Mouse (Mus musculus): ENCODE measurements around the gene Zbtb20. TPM values are rescaled to one million over a fixed set of nuclear protein-coding genes. Genes with fewer than 3 reads are reported as not detected.

The Zbtb20 gene
- polyA plus RNA-seq, 1 experiment from 2014 or later: 18.8 TPM

DNA sequence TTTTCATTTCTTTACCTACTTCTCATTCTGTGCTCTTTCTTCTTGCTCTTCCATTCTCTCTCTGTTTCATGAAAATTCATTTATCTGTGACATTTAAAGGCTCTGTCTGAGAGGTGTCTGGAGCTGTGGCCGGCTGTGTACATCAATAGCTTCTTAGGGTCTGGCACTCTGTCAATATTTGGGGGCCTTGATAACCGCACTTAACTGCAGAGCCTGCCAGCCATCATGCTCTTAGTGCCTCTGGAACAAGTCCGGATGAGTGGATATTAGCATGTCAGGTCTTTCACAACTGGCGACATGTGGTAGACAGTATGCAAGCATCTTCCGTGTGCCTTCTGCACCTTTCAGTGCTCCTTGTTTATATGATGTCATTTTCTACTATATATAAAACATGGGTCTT, 510.7 kb downstream of the Zbtb20 start:
- Histone ChIP-seq H3K9me3 (no peaks in the 10 kb centered on the region), H3K36me3 (no peaks in the 10 kb centered on the region), H3K4me2 (replicated peaks) (no peak overlapping the region), H3K27me3 (replicated peaks) (no peaks in the 10 kb centered on the region), H3K27ac (no peak overlapping the region), H3K4me1 (replicated peaks) (no peaks in the 10 kb centered on the region), H3K9ac (no peak overlapping the region), H3K4me3 (replicated peaks) (no peak overlapping the region)
- WGBS: 51% methylated on average over 5 of the region's 5 CpGs
- ATAC-seq: no peak

DNA sequence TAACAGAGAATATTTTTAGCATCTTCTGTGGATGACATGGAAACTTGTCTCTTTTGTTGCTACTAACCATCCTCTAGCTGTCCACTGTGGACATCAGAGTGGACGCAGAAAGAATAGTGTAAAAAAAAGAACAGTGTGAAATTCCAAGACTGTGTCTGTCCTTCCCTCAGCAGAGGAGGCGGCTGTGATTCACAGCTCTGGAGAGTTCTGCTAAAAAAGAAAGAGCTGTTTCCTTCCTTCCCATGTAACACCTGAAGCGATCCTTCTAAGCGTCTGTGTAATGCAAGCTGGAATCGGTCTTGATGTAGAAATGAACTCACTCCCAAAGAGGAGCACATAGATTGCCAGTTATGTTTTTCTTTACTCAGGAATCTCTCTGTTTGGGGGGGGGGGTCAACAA, 512.7 kb downstream of the Zbtb20 start:
- no peak overlapping the region for H3K4me3 ChIP-seq (replicated peaks)
- H3K27ac ChIP-seq: no peak overlapping the region
- H3K9ac ChIP-seq: no peak overlapping the region
- no peak for ATAC-seq
- no peak overlapping the region for H3K4me2 ChIP-seq (replicated peaks)
- no peaks in the 10 kb centered on the region for H3K9me3 ChIP-seq
- no peaks in the 10 kb centered on the region for H3K27me3 ChIP-seq (replicated peaks)
- WGBS: 90% methylated on average over 5 of the region's 5 CpGs
- no peaks in the 10 kb centered on the region for H3K4me1 ChIP-seq (replicated peaks)
- no peaks in the 10 kb centered on the region for H3K36me3 ChIP-seq

DNA sequence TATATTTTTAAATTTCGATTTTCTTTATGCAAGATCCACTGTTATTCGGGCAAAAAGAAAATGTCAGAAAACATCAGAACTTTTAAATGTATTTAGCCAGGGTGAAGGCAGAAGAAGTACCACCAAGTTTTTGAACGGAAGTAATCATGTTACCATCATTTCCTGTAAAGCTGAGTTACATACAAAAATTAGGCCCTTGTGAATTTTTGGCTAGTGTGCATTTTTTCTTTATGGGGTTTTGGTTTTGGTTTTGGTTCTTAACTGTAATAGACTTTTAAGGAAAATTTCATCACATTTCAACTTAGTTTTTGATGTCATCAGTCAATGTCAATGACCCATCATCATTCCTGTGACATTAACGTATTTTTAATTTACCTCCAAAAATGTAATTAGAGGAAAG, 514.7 kb downstream of the Zbtb20 start:
- 92% methylated on average over 4 of the region's 4 CpGs for WGBS
- Histone ChIP-seq H3K27ac (no peak overlapping the region), H3K4me1 (replicated peaks) (no peaks in the 10 kb centered on the region), H3K4me2 (replicated peaks) (no peak overlapping the region), H3K9ac (no peak overlapping the region), H3K36me3 (no peaks in the 10 kb centered on the region), H3K9me3 (no peaks in the 10 kb centered on the region), H3K4me3 (replicated peaks) (no peak overlapping the region), H3K27me3 (replicated peaks) (no peaks in the 10 kb centered on the region)
- no peak for ATAC-seq

DNA sequence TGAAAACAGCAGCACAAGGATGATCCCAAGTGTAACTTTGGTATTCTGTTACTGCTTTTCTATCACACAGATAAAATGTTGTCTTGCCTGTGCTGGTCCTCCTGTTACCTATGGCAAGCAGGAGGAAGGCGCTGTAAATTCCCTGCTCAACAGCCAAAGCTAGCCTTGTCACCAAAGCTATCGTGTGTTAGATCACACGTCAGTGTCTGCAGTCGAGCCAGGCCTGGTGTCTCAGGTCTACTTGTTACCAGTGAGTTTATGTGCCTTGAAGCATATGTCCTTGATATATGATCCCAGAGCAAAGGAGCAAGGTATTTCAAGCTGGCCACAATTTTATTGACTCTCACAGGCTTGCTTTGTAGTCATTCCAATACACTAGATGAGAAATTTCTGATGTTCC, 517.7 kb downstream of the Zbtb20 start:
- Histone ChIP-seq H3K4me1 (replicated peaks) (no peaks in the 10 kb centered on the region), H3K4me2 (replicated peaks) (no peak overlapping the region), H3K27ac (no peak overlapping the region), H3K36me3 (no peaks in the 10 kb centered on the region), H3K9me3 (no peaks in the 10 kb centered on the region), H3K27me3 (replicated peaks) (no peaks in the 10 kb centered on the region), H3K4me3 (replicated peaks) (no peak overlapping the region), H3K9ac (no peak overlapping the region)
- 73% methylated on average over 4 of the region's 4 CpGs for WGBS
- ATAC-seq: no peak

DNA sequence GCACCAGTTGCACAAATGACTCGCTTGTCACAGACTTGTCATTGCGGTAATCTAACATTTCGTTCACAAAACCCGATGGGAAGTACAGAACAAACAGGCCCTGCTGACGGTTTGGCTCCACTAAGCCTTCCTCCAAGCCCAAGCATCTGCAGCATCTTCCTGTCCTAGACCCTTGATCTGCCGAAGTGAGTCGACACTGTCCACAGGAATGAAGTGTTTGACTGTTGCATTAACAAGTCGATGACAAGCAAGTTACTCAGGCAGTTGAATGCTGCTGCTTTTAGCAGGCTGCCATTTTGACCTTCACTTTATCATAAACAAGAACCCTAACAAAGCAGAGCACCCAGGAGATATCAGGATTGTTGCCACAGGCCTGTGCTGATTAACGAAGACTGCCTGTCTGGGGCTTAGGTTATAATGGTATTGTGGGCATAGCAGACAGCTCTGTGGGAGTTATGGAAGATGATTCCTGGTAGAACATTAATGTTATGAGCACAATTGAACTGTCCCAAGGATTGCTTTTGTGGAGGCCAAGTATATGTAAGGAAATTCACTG, 518.4 kb downstream of the Zbtb20 start:
- H3K36me3 ChIP-seq: no peaks in the 10 kb centered on the region
- ATAC-seq: no peak
- 76% methylated on average over 9 of the region's 9 CpGs for WGBS

DNA sequence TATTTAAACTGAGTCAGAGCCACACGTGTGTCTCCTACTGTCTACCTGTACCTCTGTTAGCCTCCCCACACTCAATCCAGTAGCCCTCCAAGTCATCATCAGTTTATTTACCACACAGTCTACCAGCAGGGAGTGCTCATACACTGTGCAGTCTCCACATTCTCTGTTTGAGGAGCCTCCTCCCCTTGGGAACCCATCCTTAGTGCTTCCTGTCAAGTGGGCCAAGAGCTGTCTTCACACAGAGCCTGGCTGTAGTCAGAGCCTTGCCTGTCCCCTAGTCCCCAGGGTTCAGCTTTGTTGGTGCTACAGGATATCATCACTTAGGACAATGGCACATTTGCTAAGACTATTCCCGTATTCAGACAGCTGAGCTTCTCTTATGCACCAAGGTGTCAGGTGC, 519.1 kb downstream of the Zbtb20 start:
- Histone ChIP-seq H3K36me3 (no peaks in the 10 kb centered on the region), H3K27me3 (replicated peaks) (no peaks in the 10 kb centered on the region), H3K27ac (no peak overlapping the region), H3K9me3 (no peaks in the 10 kb centered on the region), H3K4me3 (replicated peaks) (no peak overlapping the region), H3K9ac (no peak overlapping the region), H3K4me1 (replicated peaks) (no peaks in the 10 kb centered on the region), H3K4me2 (replicated peaks) (no peak overlapping the region)
- ATAC-seq: no peak
- 79% methylated on average over 2 of the region's 2 CpGs for WGBS

More for the DNA sequence above, 518.4 kb downstream of the Zbtb20 start:
- no peak overlapping the region for H3K9ac ChIP-seq
- no peaks in the 10 kb centered on the region for H3K4me1 ChIP-seq (replicated peaks)
- H3K4me3 ChIP-seq (replicated peaks): no peak overlapping the region
- no peak overlapping the region for H3K4me2 ChIP-seq (replicated peaks)
- H3K9me3 ChIP-seq: no peaks in the 10 kb centered on the region
- H3K27ac ChIP-seq: no peak overlapping the region
- no peaks in the 10 kb centered on the region for H3K27me3 ChIP-seq (replicated peaks)

DNA sequence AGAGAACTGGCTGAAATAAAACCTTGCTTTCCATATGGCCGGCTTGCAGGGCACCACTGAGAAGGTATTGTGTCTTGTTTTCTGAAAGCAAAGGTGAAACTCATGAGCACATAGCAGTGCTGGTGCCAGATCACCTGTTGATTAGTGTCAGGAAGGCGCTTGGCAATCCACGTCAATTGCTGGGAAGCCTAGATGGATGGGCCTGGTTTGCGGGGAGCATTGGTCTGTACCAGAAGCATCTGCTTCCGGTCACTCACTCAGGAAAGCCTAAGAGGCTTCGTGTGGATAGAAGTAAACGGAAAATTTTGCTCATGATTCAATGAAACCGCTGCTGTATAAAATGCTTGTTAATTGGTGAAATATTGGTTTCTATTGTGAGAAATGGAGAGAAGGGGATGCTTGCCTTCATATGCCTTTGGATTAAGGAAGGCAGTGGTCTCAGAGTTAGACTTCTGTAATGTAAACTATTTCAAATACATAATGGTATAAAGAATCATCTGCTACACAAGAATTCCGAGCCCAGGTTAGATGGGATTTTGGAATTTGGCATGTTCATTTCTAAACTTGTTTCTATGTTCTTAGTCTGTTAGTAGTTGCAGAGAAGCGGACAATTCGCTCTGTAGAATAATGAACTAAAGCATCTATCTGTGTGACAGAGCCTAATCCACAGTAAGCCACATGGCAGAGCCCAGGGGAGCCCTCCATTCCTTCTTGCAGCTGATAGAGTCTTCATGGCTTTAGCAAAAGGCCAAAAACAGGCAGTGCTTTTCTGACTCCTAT, 521.4 kb downstream of the Zbtb20 start:
- WGBS: 84% methylated on average over 11 of the region's 11 CpGs
- H3K4me3 ChIP-seq (replicated peaks): no peak overlapping the region
- H3K9ac ChIP-seq: no peak overlapping the region
- no peak overlapping the region for H3K4me2 ChIP-seq (replicated peaks)
- H3K27ac ChIP-seq: no peak overlapping the region
- no peak for ATAC-seq
- no peaks in the 10 kb centered on the region for H3K4me1 ChIP-seq (replicated peaks)
- H3K36me3 ChIP-seq: no peaks in the 10 kb centered on the region
- no peaks in the 10 kb centered on the region for H3K27me3 ChIP-seq (replicated peaks)
- no peaks in the 10 kb centered on the region for H3K9me3 ChIP-seq

DNA sequence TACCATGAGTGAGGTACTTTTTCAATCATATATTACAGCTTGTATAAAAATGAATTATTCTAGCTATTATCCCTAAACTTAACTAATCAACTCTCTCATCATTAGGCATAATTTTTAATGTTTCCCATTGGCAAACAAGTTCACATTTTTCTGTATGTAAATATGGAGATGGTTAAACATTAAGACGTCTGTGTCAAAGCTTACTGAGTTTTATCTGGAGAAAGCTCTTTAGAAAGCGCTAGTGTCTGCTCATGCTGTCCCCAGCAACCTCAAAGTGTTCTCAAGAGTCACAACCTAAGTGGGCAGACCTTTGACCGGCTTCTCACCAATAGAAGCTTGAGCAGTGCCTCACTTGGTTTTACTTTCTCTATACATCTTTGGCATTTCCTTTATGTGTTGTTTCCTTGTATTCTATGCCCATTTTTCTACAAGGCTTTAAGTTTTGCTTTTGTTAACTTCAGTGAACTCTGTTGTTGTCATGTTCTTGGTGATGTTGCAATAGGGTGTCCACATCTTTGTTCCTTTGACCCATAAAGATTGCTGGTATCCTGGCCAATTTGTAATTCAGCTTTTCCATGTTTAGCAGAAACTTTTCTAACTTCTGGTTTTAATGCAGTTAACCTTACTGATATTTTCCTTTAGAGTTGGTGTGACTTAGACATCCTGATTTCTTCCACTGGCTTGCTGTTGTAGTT, 522.1 kb downstream of the Zbtb20 start:
- Histone ChIP-seq H3K27me3 (replicated peaks) (no peaks in the 10 kb centered on the region), H3K4me1 (replicated peaks) (no peaks in the 10 kb centered on the region), H3K4me2 (replicated peaks) (no peak overlapping the region), H3K9me3 (no peaks in the 10 kb centered on the region), H3K36me3 (no peaks in the 10 kb centered on the region), H3K27ac (no peak overlapping the region), H3K4me3 (replicated peaks) (no peak overlapping the region), H3K9ac (no peak overlapping the region)
- 70% methylated on average over 3 of the region's 3 CpGs for WGBS
- no peak for ATAC-seq

DNA sequence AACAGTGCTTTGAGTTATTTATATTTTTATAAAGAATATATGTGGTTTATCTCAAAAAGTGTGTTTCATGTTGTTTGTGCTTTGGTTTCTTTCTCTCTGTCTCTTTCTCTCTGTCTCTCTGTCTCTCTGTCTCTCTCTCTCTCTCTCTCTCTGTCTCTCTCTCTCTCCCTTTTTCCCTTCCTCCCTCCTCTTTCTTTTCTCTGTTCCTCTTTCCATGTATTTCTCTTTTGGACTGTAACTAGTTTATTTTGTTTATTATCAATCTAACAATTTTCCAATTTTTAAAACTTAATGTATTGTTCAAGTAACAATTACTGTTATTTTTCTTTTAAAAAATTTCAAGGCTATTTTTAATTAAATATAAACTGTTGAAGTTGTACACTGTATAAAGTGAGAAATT, 523.7 kb downstream of the Zbtb20 start:
- no peak overlapping the region for H3K9ac ChIP-seq
- no peak for ATAC-seq
- H3K27ac ChIP-seq: no peak overlapping the region
- H3K4me3 ChIP-seq (replicated peaks): no peak overlapping the region
- H3K4me2 ChIP-seq (replicated peaks): no peak overlapping the region
- no peaks in the 10 kb centered on the region for H3K4me1 ChIP-seq (replicated peaks)
- H3K27me3 ChIP-seq (replicated peaks): no peaks in the 10 kb centered on the region
- H3K36me3 ChIP-seq: no peaks in the 10 kb centered on the region
- H3K9me3 ChIP-seq: no peaks in the 10 kb centered on the region

DNA sequence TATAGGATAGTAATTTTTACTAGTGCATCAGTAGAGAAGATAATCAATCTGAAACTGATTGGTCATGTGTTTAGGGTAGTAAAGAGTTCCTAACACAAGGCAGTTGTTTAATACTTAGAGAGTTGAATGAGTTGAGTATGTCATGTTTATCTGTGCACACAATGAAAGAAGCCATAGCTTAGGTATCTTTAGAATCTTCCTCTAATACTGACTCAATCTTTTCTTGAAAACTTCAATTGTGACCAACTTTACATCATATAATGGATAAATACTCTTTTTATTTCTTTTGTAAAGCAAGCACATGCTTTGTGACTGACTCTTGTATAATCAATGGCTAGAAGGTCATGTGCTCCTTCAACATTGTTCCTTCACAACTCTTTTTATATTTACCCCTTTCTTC, 524.4 kb downstream of the Zbtb20 start:
- Histone ChIP-seq H3K27ac (no peak overlapping the region), H3K4me3 (replicated peaks) (no peak overlapping the region), H3K9ac (no peak overlapping the region), H3K4me1 (replicated peaks) (no peaks in the 10 kb centered on the region), H3K27me3 (replicated peaks) (no peaks in the 10 kb centered on the region), H3K9me3 (no peaks in the 10 kb centered on the region), H3K4me2 (replicated peaks) (no peak overlapping the region), H3K36me3 (no peaks in the 10 kb centered on the region)
- ATAC-seq: no peak

DNA sequence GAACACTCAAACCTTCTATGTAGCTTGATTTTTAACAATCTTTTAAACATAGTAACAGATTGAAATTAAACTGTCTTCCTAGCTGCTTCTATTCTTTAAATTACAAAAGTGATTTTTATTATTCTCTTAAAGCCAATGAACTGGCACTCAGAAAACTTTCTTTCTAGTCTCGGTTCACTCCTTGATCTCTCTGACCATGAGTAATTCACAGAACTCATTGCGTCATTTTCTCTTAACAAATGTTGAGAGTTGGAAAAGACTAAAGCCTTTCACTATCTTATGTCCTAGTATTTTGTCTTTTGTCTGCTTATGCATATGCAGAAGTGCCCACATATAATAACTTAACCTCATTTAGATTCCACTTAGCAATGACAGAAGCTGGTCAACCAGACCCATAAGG, 525.3 kb downstream of the Zbtb20 start:
- H3K4me3 ChIP-seq (replicated peaks): no peak overlapping the region
- H3K9me3 ChIP-seq: no peaks in the 10 kb centered on the region
- H3K36me3 ChIP-seq: no peaks in the 10 kb centered on the region
- H3K9ac ChIP-seq: no peak overlapping the region
- no peaks in the 10 kb centered on the region for H3K4me1 ChIP-seq (replicated peaks)
- no peaks in the 10 kb centered on the region for H3K27me3 ChIP-seq (replicated peaks)
- 84% methylated on average over 2 of the region's 2 CpGs for WGBS
- no peak for ATAC-seq
- H3K27ac ChIP-seq: no peak overlapping the region
- no peak overlapping the region for H3K4me2 ChIP-seq (replicated peaks)

DNA sequence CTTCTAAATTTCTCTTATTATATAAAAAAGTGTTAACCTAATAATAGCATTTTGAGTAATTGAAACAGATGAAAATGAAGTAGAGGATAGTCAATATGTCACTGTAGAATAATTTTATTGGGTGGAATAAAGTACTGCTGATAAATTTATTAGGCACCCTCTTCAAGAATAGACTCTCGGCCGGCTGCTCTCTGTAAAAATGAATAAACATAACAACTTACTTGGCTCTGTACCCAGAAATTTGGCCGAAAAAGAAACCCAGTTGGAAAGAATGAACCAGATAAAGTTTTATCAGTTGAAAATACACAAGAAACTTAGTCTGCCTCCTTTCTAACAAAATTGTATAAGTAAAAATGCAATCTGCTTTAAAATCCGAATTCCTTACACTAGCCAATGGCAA, 527.2 kb downstream of the Zbtb20 start:
- WGBS: 53% methylated on average over 4 of the region's 4 CpGs
- no peak for ATAC-seq
- Histone ChIP-seq H3K27ac (no peak overlapping the region), H3K4me2 (replicated peaks) (no peak overlapping the region), H3K9me3 (no peaks in the 10 kb centered on the region), H3K9ac (no peak overlapping the region), H3K27me3 (replicated peaks) (no peaks in the 10 kb centered on the region), H3K36me3 (no peaks in the 10 kb centered on the region), H3K4me1 (replicated peaks) (no peaks in the 10 kb centered on the region), H3K4me3 (replicated peaks) (no peak overlapping the region)

DNA sequence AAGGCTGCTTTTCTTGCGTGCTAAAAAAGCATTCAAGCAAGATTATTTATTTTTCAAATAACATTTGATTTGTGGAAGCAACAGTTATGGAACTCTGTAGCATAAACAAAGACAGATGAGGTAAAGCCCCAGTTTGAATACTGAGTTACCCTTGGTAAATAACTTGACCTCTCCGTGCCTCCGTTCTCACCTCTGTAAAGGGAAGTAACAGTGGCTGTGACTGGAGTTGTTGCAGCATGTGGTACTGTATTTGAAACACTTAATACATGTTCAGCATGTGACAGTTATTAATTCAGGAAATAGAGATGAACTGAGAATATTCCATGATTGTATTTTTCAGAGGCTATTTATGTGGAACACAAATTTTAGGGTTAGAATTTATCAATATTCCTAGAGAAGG, 529.4 kb downstream of the Zbtb20 start:
- Histone ChIP-seq H3K27ac (no peak overlapping the region), H3K4me2 (replicated peaks) (no peak overlapping the region), H3K27me3 (replicated peaks) (no peaks in the 10 kb centered on the region), H3K4me3 (replicated peaks) (no peak overlapping the region), H3K4me1 (replicated peaks) (no peaks in the 10 kb centered on the region), H3K36me3 (no peaks in the 10 kb centered on the region), H3K9ac (no peak overlapping the region), H3K9me3 (no peaks in the 10 kb centered on the region)
- ATAC-seq: no peak
- 83% methylated on average over 3 of the region's 3 CpGs for WGBS

All from intestine, embryonic 15.5 days (tissue).